Mouse (Mus musculus) skeletal muscle tissue, adult 2 months (tissue): Measurements from ENCODE around the gene Pxk.
A peak's percentile ranks its signal among the peaks of the same experiment; 100 is the strongest.

Experiments
- DNase-seq: peaks from one replicate; pipeline ENCODE4 v3.0.0-alpha.2; 2012; ENCODE audit warnings: low read depth, low spot score

Pxk gene

GRCm38 (mm10) chr14:8097978-8098686 lies at the start of gene Pxk:
TSS of gene Pxk (plus strand) at chr14:8098211.
- peak; percentile 73 for DNase-seq

GRCm38 (mm10) chr14:8049334-8049733 lies 48.7 kb upstream of the Pxk start:
- DNase-seq: no peak

- no peak for DNase-seq
Observed at GRCm38 (mm10) chr14:8051869-8052268, 46.1 kb upstream of the Pxk start.

DNA sequence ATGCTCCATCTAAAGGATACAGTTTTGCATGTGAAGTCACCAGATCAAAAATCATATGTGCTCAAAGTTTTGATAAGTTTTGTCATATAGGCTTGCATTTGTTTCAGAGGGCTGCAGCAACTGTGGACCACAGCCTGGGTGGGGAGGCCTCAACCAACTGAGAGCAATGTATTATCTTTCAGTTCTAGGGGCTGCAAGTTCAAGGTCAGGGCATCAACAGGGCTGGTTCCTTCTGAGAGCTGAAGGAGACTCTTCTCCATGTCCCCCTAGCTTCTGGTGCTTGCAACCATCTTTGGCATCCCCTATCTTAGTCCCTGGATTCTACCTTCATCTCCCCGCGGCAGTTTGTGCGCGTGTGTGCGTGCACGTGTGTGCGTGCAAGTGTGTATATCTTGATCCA lies 45.4 kb upstream of the Pxk start:
- DNase-seq: no peak

- DNase-seq: no peak
Observed at GRCm38 (mm10) chr14:8054310-8055102, 43.5 kb upstream of the Pxk start.

- DNase-seq: no peak
Observed at GRCm38 (mm10) chr14:8056076-8056475, 41.9 kb upstream of the Pxk start.

DNA sequence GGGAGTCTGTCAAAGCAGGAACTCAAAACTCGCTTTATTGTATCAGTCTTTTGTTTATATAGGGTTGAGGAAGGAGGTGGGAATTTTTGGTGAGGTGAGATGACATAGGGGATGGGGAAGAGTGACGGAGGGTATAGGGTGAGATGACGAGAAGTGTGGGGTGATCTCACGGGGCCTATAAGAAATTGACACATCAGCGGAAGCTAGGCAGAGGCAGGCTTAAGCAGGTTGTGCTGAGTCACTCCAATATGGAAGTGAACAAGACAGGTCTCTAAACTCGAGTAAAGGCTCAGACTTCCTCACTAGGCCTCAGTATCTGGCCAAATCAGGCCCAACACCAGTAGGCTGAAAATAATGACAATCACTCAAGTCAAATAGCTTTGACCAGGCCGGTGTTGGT lies 38.1 kb upstream of the Pxk start:
- DNase-seq: no peak

DNA sequence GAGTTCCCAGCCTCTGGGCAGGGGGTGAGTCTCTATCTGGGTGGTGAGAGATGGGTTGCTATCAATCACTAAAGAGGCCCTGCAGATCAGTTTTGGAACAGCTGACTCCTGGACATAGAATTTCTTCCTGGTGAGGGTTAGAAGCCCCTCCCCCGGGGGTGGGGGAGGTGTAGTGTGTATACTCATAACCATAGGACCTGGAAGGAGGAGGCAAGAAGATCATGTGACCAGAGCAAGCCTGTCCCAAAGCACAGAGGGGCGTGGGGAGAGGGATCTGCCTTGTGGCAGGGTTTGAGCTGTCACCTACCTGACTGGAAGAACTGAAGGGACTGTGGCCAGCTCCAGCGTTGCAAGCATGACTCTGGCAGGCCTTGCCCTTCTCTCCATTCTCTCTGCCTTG lies 35.9 kb upstream of the Pxk start:
- no peak for DNase-seq

- DNase-seq: no peak
Observed at GRCm38 (mm10) chr14:8062537-8063301, 35.3 kb upstream of the Pxk start.

GRCm38 (mm10) chr14:8063835-8064785 lies 33.9 kb upstream of the Pxk start:
- DNase-seq: no peak

DNA sequence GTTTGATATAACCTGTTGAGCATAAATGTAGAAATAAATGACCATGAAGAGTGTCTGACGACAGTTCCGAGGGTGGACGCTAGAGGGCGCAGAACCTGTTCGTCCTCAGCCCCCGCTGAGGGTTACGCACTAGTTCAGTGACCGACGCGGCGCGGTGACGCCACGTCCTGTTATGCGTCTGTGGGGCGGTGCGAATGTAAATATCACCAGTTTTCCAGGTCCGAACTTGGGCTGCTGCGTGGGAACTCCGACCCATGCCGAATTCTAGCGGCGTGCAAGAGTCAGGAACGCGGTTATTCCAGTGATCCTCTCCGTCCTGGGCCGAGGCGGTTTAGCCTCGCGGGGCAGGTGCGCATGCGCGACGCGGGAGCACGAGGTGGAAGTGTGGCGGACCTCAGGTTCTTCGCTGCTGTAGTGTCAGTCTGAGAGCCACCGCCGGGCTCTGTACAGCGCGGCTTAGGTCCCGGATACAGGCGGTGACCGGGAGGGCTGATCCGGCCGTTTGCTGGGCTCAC lies 17.8 kb upstream of the Pxk start, which contains the start of gene Rpp14:
Gene Rpp14, plus strand, starts transcription at position 203 of the 515 bp plus-strand sequence.
- DNase-seq: peak; percentile 96

DNA sequence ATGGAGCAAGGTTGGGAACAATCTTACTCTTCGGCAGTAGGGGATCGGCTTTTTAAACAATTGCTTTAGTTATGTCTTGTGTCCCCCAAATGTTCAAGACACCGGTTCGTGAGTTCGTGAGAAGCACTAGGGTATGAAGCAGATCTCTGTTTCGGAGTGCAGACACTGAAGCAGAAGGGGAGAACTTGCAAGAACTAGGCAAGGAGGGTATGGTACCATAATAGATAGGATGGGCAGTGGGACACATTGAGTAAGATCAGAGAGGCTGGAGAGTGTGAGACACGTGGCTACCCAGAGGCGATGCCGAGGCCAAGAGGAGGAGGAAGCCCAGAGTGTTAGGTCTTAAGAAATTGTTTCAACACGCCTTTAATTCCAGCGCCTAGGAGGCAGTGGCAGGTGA lies 17.3 kb upstream of the Pxk start:
- no peak for DNase-seq

DNA sequence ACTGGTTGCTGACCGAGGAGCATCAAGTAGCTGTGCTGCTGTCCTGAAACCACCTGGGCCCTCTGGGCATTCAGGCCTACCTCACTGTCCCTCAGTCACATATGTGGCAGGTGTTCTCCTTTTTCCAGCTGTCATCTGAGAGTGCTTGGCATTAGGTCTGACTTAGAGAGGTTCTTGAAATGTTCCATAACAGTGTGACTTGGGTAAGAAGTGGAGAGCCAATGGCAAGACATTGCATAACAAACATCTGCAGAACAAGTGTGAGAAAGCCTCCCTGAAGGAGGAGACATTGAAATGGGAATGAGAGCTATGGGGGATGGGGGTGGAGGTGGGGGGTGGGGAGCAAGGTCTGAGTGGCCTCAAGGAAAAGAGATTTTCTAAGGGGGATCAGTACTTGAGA lies 15.1 kb upstream of the Pxk start:
- no peak for DNase-seq

DNA sequence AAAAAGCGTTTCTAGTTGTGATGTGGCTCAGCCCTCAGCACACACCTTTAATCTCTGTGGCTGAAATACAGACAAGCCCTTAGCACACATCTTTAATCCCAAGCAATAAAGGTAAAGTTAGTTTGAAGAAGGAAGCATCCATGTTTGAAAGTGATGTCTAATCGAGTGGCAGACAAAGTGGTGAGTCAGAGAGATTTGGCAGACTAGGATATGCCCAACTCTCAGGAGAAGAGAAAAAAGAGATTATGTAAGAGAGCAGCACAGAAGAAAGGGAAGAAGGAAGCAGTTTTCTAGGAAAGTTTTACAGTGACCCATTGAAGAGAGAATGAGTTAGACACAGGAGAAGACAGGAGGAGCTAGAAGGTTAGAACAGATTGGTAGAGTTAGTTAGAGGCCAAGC lies 9.0 kb upstream of the Pxk start:
- no peak for DNase-seq

DNA sequence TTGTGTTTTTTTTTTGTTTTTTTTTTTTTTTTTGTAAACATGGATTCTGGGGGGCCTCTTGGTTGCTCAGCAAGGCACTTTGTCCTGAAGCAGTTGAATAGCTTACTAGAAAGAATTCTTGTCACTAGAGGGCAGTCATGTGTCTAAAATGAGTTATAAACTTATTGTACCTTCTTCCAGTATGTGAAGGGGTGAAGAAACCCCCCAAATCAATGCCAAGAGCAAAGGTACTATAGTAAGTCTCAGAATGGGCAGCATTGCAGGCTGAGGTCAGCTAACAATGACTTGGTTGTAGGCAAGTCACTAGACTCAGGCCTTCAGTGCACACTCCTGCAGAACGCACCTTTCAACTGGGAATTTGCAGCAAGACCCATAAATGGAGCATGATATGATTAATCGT lies 5.4 kb upstream of the Pxk start:
- DNase-seq: no peak

DNA sequence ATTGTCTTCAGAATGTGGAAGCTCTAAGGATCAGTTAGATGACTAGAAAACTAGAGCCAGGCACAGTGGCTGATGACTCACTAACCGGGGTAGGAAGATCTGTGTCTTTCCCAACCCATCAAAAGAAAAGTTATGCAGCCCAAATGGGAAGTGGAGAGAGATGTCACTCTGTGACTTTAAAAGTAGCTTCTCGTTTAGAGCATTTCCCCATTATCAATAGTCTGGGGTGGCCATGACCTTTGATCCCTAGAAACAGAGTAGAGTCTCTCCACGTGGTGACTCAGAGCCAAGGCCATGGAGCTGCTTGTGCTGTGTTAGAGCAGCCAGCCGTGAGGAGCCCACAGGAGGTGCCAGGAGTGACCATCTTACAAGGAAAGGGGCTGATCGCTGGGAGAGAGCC lies 4.6 kb upstream of the Pxk start:
- no peak for DNase-seq

GRCm38 (mm10) chr14:8094931-8095561 lies 3.0 kb upstream of the Pxk start:
- DNase-seq: no peak

GRCm38 (mm10) chr14:8095562-8095950 lies 2.5 kb upstream of the Pxk start:
- DNase-seq: peak; percentile 45

GRCm38 (mm10) chr14:8098687-8098995 lies 630 bp downstream of the Pxk start:
- DNase-seq: no peak

GRCm38 (mm10) chr14:8099561-8100021 lies 1.6 kb downstream of the Pxk start:
- peak; percentile 56 for DNase-seq

DNA sequence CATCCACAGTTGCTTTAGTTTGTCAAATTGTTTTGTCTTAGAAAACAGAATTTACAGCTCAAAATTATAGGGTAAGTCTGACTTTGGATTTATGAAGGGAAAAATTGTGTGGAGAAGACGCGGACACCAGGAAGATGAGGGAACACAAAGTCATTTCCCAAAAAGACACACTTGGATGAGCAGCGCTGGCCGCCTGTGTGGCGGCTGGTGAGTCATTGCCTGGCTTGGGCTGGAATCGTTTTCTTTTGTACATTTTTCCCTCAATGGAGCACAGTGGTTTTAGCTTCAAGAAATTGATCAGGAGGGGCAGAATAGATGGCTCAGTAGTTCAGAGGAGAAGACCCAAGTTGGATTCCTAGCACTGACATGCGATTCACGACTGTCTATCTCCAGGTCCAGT lies 3.9 kb downstream of the Pxk start:
- no peak for DNase-seq
